Mouse (Mus musculus): ENCODE measurements around the gene Slc38a2.

Slc38a2 gene

GRCm38 (mm10) chr15:96660590-96661141 is 38.9 kb downstream of the Slc38a2 start:
- no peak for DNase-seq

GRCm38 (mm10) chr15:96658275-96658602 is 41.3 kb downstream of the Slc38a2 start:
- DNase-seq, result no peak

GRCm38 (mm10) chr15:96657576-96658274 is 41.8 kb downstream of the Slc38a2 start:
- no peak for DNase-seq

DNA sequence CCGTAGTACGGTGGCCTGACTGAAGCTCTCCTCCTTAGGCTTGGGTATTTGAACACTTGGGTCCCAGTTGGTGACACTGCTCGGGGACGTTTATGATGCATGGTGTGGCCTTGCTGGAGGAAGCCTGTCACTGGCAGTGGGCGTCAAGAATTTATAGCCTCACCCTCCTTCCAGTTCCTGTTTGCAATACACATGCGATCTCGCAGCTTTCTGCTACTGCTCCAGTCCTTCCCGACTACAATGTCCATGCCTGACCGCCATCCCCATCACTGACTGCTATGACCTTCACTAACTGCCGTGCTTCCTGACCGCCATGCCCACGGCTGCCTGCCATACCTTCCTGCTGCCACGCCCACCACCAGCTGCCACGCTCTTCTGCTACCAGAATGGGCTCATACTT is 44.0 kb downstream of the Slc38a2 start:
- peak; percentile 58 for DNase-seq

GRCm38 (mm10) chr15:96654714-96655113 is 44.8 kb downstream of the Slc38a2 start:
- DNase-seq, result peak; percentile 77

- no peak for DNase-seq
These were observed 46.5 kb downstream of the Slc38a2 start for GRCm38 (mm10) chr15:96653011-96653410.

DNA sequence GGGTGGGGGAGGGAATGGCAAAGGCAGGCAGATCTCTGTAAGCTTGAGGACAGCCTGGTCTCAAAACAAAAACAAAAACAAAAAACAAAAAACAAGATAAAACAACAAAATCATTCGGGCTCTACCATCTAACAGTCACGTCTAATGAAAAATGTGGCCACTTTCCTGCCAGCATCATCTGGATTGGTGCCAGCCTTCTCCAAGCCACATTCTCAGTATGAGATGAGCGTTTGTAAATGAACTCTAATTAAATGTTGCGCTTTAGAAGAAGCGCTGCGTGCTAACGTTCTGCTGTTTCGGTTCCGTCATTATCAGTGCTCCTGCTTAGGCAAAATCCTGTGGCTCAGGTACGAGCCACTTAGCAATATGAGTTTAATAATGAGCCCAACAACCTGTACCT is 47.0 kb downstream of the Slc38a2 start:
- DNase-seq, result no peak

DNA sequence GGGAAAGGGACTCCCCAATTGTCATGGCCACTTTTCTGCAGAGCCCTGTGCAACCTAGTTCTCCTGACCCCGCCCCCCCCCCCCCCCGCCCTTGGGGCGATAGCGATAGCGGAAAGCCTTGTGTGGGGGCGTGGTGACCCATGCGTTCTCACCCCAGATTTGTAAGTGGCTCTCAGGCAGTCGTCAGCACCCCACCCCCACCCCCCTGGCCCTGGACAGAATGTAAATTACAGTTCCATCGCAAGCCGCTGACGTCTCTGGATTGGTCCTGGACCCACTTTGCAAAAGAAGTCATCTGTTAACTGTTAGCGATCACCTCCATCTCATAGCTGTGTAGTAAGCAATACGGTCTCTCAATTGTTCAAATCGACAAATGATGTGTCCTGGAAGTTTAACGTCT is 52.2 kb downstream of the Slc38a2 start:
- no peak for DNase-seq

GRCm38 (mm10) chr15:96642436-96643405 is 56.8 kb downstream of the Slc38a2 start, which contains the start of gene Slc38a1:
Slc38a1 (minus strand) TSS chr15:96642913.
- DNase-seq, result peak; percentile 91

DNA sequence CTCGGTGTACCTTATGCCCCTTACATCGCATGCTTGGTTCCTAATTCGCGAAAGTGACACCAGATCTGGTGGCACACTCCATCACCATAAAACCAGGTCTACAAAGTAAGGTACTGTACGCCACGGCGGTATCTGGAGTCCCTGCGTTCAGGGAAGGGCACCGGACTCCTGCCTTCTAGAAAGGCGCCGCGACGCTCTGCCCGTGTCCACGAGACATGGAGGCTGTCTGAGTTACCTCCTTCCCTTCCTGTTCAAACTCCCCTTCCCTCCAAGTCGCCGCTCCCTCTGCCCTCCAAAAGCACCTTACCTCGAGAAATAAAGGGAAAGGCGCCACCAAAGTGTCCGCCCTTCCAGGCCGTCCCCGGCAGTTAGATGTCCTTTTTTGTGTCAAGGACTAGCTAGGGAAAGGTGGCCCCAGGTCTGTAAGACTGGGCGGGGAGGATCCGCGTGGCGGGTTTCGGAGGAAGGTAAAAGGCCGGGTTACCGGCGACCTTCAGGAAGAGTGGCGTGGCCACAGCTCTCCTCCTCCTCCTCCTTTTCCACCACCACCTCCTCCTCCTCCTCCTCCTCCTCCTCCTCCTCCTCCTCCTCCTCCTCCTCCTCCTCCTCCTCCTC is 57.6 kb downstream of the Slc38a2 start:
- DNase-seq, result no peak

DNA sequence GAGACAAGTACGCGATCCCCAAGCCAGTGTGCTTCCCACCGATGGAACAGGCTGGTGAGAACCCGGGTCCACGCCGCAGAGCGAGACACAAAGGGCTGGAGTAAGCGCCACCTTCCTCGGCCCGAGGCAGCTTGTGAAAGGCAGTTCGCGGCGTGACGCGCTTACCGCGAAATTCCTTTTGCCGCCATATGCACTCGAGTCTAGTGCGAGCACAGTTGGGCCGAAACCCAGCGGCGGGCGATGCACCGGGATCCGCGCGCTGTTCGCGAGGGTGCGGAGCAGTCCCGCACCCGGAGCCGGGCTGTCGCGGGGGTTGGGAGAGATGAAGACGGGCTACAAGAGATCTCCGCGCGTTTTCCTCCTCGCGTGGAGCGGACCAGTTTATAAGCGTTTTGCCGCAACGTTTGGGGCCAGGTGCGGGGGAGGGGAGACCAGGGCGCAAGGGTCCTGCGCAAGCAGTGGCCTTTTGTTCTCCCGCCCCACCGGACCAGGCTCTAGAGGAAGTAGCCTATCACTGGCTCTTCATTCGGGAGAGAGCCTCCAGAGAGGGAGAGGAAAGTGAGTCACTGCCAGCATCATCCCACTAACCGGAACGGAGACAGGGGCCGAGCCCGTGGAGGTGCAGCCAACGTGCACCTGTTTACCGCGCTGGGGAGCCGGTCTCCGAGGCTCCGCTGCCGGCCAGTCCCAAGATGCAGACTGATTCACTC is 58.3 kb downstream of the Slc38a2 start:
- peak; percentile 75 for DNase-seq

GRCm38 (mm10) chr15:96640291-96640985 is 59.1 kb downstream of the Slc38a2 start:
- peak; percentile 60 for DNase-seq

GRCm38 (mm10) chr15:96639630-96640029 is 59.9 kb downstream of the Slc38a2 start:
- no peak for DNase-seq

GRCm38 (mm10) chr15:96638656-96639055 is 60.9 kb downstream of the Slc38a2 start:
- no peak for DNase-seq

DNA sequence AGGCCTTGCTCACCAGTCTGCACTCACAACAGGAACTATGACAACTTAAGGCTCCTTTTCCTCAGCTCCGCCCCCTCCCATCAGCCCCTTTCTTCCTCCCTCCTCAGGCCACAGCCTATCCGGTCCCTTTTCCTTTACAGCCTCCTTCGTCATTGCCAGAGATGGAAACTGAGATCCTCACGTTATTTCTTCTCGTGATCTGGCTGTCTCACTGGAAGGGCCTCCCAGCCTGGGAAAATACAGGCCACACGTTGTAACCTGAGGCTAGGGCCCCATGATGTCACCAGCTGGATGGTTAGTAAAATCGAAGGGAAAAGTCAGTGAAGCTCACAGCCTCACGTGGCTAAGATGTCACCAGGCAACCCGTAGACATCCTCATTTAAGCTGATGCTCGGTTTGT is 61.4 kb downstream of the Slc38a2 start:
- DNase-seq, result peak; percentile 71
